Comparison of ENCODE assay signal across 7 mouse cellular contexts in genomic region chr5:93127722-93128121, GRCm38 (mm10). TPM values are rescaled to one million over a fixed set of nuclear protein-coding genes. Genes with fewer than 3 reads are reported as not detected.
DNase-seq lines count a peak whose midpoint lies in the region; ATAC-seq and TF ChIP-seq lines count a peak whose summit lies in the region.

No protein-coding gene starts in this region.

- peak overlapping the region; percentile 76 for H3K4me2 ChIP-seq in myocyte (ENCODE audit: low read depth)

- WGBS in bone marrow, adult 2 months: 1% methylated on average over 3 of the region's 3 CpGs

- no peak overlapping the region for H3K4me3 ChIP-seq in bone marrow, adult 2 months (replicated peaks; ENCODE audit: control insufficient read depth, low read depth, low read length)
- H3K4me3 ChIP-seq in myocyte: no peak overlapping the region

- H3K79me2 ChIP-seq in myocyte (ENCODE audit: control insufficient read depth, insufficient read depth): peaks cover 92% of the 10 kb centered on the region

- H3K27me3 ChIP-seq in myocyte (ENCODE audit: control insufficient read depth, insufficient read depth, insufficient read length): no peaks in the 10 kb centered on the region

- H3K27ac ChIP-seq in bone marrow, adult 2 months (ENCODE audit: control insufficient read depth, insufficient read depth, low read depth, low read length, poor library complexity): peak overlapping the region; percentile 19; the same call in 1 of the 2 replicates

- no peak for TF ChIP-seq POLR2A in bone marrow, adult 2 months (IDR thresholded peaks at IDR 0.05; ENCODE audit: borderline replicate concordance, control insufficient read depth, low read depth, low read length)
- no peak for TF ChIP-seq POLR2A in myocyte (IDR thresholded peaks at IDR 0.05; ENCODE audit: insufficient read length, low read depth)

- H3K4me1 ChIP-seq in bone marrow, adult 2 months (ENCODE audit: control insufficient read depth, insufficient read depth, low read length): peaks cover 2% of the 10 kb centered on the region; the same call in 1 of the 2 replicates

- DNase-seq in ovary, adult 18-20 months (ENCODE audit: low spot score): peak; percentile 60
- DNase-seq in ovary, postnatal 14 days (ENCODE audit: low spot score): no peak
- DNase-seq in kidney, postnatal 25 days: peak; percentile 69 to 86
- DNase-seq in c-Kit-positive CD71-positive TER-119-positive erythroid progenitor cells, embryonic 14.5 days (ENCODE audit: low spot score): no peak

- no peak for TF ChIP-seq CTCF in bone marrow, adult 2 months (IDR thresholded peaks at IDR 0.05; ENCODE audit: control insufficient read depth, insufficient read depth, low read length)

- H3ac ChIP-seq in myocyte (ENCODE audit: control insufficient read depth, insufficient read length): no peak overlapping the region

- ATAC-seq in granulocyte monocyte progenitor cell, adult 5-6 weeks (replicated peaks; ENCODE audit: poor library complexity, severe bottlenecking): peak; percentile 83

- H3K36me3 ChIP-seq in myocyte (ENCODE audit: control insufficient read depth, insufficient read depth): no peaks in the 10 kb centered on the region

TF ChIP-seq in myocyte, 11 proteins besides CTCF, POLR2A, EP300 and RAD21:
- no peak for TF ChIP-seq MYOD1 (IDR thresholded peaks at IDR 0.05; ENCODE audit: control insufficient read depth in 1 of 3, insufficient read length in 2 of 3, low read depth in 2 of 3)
- TF ChIP-seq CEBPB (IDR thresholded peaks at IDR 0.05; ENCODE audit: insufficient read depth, poor library complexity, severe bottlenecking): no peak
- TF ChIP-seq SRF (IDR thresholded peaks at IDR 0.05; ENCODE audit: control insufficient read depth, insufficient read length, low read depth): no peak
- TF ChIP-seq USF1 (IDR thresholded peaks at IDR 0.05; ENCODE audit: low read depth): no peak
- no peak for TF ChIP-seq TCF3 (IDR thresholded peaks at IDR 0.05; ENCODE audit: insufficient read length, low read depth)
- TF ChIP-seq MYOG (IDR thresholded peaks at IDR 0.05; ENCODE audit: control insufficient read depth in 1 of 3, insufficient read depth in 1 of 3, insufficient read length in 2 of 3, low read depth in 2 of 3): peak in 1 of 3 experiments; percentile 33
- no peak for TF ChIP-seq E2F4 (IDR thresholded peaks at IDR 0.05; ENCODE audit: insufficient read depth)
- TF ChIP-seq POLR2AphosphoS2 (IDR thresholded peaks at IDR 0.05; ENCODE audit: insufficient read length, low read depth): no peak
- TF ChIP-seq MAX (IDR thresholded peaks at IDR 0.05; ENCODE audit: low read depth): no peak

RNA-seq across cellular contexts. Expression of gene Sept11, which starts 34.5 kb away (rescaled TPM):
- 28.0 and 55.8 TPM in 2 replicates for polyA plus RNA-seq in bone marrow, adult 2 months (2011; ENCODE audit: insufficient read depth, insufficient read length, low replicate concordance, missing spikeins)
- 89.0 and 103 TPM in 2 replicates for total RNA-seq in granulocyte monocyte progenitor cell, adult 5-6 weeks (2014; fragmentation: Nextera tagmentation)
- 67.7 and 70.7 TPM in 2 replicates for total RNA-seq in granulocyte monocyte progenitor cell, adult 5-6 weeks (2017)
- 114 TPM for polyA plus RNA-seq in myocyte (2012; fragmentation: generic; extraction: Trizol)

Comparison
In these comparisons a context has a peak if more than half of its experiments do, and no peak if none do; other contexts are left out.
1. DNase-seq: peak in ovary, adult 18-20 months (single experiment) and kidney, postnatal 25 days (2 of 2); none in ovary, postnatal 14 days (single experiment) and c-Kit-positive CD71-positive TER-119-positive erythroid progenitor cells, embryonic 14.5 days (single experiment).